Mouse (Mus musculus) heart, adult 11 months (tissue): Measurements from ENCODE around the gene Ldhd.

Source experiments
- DNase-seq: peaks from one replicate; pipeline ENCODE4 v3.0.0; 2022

Ldhd gene

GRCm38 (mm10) chr8:111626933-111627332 is 3.2 kb downstream of the Ldhd start:
- DNase-seq: peak; percentile 87

GRCm38 (mm10) chr8:111626528-111626820 is 3.7 kb downstream of the Ldhd start:
- peak; percentile 85 for DNase-seq

GRCm38 (mm10) chr8:111625694-111626527 is 4.3 kb downstream of the Ldhd start:
- DNase-seq: peak; percentile 96

- peak; percentile 99 for DNase-seq
These were observed 5.3 kb downstream of the Ldhd start for GRCm38 (mm10) chr8:111624853-111625221.

GRCm38 (mm10) chr8:111624081-111624852 is 5.9 kb downstream of the Ldhd start:
- peak; percentile 98 for DNase-seq

- DNase-seq: peak; percentile 93
These were observed 7.6 kb downstream of the Ldhd start for GRCm38 (mm10) chr8:111622553-111622952.

GRCm38 (mm10) chr8:111622104-111622503 is 8.1 kb downstream of the Ldhd start:
- peak; percentile 87 for DNase-seq

- DNase-seq: peak; percentile 98
These were observed 10.2 kb downstream of the Ldhd start for GRCm38 (mm10) chr8:111619936-111620335.

GRCm38 (mm10) chr8:111618273-111618672 is 11.9 kb downstream of the Ldhd start:
- DNase-seq: peak; percentile 87

- peak; percentile 85 for DNase-seq
These were observed 12.4 kb downstream of the Ldhd start for GRCm38 (mm10) chr8:111617812-111618211.

- DNase-seq: peak; percentile 87
These were observed 15.1 kb downstream of the Ldhd start for GRCm38 (mm10) chr8:111614786-111615701.

GRCm38 (mm10) chr8:111613181-111613580 is 17.0 kb downstream of the Ldhd start:
- peak; percentile 91 for DNase-seq

- DNase-seq: no peak
These were observed 22.8 kb downstream of the Ldhd start for GRCm38 (mm10) chr8:111607414-111607813.

GRCm38 (mm10) chr8:111606961-111607360 is 23.2 kb downstream of the Ldhd start:
- DNase-seq: peak; percentile 87

GRCm38 (mm10) chr8:111604986-111605385 is 25.2 kb downstream of the Ldhd start:
- DNase-seq: peak; percentile 82

GRCm38 (mm10) chr8:111602050-111602449 is 28.1 kb downstream of the Ldhd start:
- DNase-seq: peak; percentile 73

- peak; percentile 75 for DNase-seq
These were observed 30.3 kb downstream of the Ldhd start for GRCm38 (mm10) chr8:111599707-111600444.

- peak; percentile 94 for DNase-seq
These were observed 32.9 kb downstream of the Ldhd start for GRCm38 (mm10) chr8:111597310-111597709.

GRCm38 (mm10) chr8:111596485-111596821 is 33.7 kb downstream of the Ldhd start:
- DNase-seq: no peak

GRCm38 (mm10) chr8:111595712-111596484 is 34.3 kb downstream of the Ldhd start:
- peak; percentile 96 for DNase-seq

- no peak for DNase-seq
These were observed 35.2 kb downstream of the Ldhd start for GRCm38 (mm10) chr8:111594951-111595350.
